Mouse (Mus musculus) CD4-positive helper T cell, adult 2 months (primary cell): ENCODE data around the gene 6430571L13Rik.
"Not testable (repeated sequence)": the region's sequence is repeated elsewhere in the genome, so short reads cannot be mapped to it uniquely, and the experiment has no call there.

Experiments
- DNase-seq: peaks from one replicate; pipeline ENCODE4 v3.0.0-alpha.2; 2012; ENCODE audit warnings: low read depth, missing footprints, low spot score

Gene 6430571L13Rik

DNA sequence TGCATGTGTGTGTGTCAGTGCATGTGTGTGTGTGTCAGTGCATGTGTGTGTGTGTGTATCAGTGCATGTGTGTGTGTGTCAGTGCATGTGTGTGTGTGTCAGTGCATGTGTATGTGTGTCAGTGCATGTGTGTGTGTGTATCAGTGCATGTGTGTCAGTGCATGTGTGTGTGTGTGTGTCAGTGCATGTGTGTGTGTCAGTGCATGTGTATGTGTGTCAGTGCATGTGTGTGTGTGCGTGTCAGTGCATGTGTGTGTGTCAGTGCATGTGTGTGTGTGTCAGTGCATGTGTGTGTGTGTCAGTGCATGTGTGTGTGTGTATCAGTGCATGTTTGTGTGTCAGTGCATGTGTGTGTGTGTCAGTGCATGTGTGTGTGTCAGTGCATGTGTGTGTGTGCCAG, 33.7 kb upstream of the 6430571L13Rik start:
- not testable (repeated sequence) for DNase-seq

DNA sequence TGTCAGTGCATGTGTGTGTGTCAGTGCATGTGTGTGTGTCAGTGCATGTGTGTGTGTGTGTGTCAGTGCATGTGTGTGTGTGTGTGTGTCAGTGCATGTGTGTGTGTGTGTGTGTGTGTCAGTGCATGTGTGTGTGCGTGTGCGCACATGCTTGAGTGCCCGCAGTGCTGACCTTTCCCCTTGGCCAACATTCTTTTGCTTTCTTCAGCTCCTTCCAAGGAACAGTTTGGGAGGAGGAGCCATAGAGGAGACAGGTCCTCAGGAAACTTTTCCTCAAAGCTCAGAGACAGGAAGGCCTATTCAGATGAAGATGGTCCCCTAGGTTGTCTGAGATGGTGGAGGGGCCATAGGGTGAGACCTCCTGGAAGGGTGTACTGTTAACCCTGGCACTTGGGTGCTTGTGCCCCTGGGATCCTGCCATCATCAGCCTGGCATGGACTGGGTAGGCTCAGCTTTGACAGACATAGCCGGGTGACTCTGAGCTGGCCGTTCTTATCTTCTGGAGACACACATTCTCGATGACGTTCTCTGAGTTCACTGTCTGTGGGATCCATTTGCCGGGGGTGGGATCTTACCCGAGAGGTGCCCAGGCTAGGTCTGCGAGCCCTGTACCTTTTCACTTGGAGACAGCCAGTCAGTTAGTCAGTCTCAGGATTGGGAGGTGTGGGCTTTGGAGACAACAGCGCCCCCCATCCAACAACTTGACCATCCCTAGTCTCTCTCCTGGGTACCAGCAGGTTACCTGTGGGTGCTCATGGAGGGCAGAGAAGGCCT, 33.1 kb upstream of the 6430571L13Rik start:
- DNase-seq: peak; percentile 47

DNA sequence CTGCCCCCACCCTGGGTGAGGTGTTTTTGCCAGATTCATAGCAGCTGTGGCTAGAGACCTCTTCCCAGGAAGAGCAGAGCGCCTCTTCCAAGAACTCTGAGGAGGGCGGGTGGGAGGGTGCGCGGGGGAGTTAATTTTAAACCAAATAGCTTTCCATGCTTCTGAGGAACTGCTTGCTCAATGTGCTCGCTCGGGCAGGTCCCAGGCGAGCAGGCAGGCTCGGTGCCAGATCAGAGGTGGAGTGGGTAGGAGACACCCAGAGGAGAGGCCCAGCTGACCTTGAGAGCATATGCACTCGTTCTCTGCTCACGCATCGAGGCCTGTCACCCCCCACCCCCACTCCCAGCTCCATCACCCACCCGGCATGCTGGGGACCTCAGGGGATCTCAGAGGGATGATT, 32.5 kb upstream of the 6430571L13Rik start:
- DNase-seq: peak; percentile 43

DNA sequence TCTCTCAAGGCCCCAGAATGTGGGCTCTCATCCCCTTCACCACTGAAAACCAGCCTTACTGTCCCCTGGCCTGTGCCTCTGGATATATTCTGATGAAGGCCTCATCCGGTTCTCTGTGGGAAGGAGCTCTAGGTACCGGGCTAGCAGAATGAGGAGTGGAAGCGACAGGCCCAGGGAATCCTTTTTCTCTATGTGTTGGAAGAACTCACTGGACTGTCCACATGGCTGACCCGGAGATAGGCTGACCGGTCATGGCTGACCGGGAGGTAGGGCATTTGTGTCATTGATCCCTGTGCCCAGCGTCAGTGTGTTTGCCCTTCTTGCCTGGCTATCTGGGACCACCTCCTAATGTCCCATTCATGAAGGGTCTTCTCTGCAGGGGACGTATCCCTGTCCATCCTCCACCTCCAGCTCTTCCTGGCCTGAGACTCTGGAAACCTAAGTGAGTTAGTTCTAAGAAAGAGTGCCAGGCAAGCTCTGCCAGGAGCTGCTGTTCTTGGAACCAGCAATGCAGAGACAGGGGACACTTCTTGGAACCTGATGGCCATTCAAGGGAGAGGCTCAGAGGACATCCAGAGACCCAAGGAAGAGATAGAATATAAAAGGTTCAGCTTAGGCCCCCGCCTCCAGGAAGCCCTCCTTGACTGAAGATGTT, 31.9 kb upstream of the 6430571L13Rik start:
- DNase-seq: no peak

DNA sequence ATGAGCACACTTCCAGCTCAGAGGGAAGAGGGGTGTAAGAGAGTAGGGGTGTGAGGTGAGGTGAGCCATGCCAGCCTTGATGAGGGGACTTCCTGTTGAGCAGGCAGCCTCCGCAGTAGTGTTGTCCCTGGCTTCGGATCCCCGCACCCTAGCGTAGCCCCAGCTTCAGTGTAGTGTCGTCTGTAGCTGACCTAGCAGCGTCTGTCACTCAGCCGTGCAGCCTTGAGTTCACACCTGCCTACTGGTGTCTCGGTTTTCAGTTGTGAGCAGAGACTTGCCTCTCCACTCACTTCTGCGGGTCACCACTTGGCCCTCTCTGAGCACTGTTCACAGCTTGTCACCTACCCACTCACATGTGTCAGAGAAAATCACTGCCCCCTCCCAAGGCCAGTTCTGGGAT, 31.2 kb upstream of the 6430571L13Rik start:
- DNase-seq: peak; percentile 43

DNA sequence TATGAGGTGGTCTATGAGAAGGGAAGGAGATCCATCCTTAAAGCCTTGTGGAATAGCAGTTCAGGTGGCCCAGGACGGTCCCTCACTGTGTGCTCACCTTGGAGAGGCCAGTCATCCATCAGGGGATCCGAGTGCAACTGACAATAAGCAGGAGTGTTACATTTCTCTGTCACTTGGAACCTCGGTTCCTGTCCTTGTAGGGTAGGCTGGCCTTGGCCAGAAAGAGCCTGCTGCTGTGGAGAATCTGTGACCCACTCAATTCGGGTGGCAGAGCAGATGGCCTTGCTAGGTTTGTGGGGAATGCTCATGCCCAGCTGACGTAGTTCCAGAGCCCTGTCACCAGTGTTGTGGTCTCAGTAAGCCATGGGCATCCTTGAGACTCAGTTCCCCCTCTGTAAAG, 30.8 kb upstream of the 6430571L13Rik start:
- no peak for DNase-seq

DNA sequence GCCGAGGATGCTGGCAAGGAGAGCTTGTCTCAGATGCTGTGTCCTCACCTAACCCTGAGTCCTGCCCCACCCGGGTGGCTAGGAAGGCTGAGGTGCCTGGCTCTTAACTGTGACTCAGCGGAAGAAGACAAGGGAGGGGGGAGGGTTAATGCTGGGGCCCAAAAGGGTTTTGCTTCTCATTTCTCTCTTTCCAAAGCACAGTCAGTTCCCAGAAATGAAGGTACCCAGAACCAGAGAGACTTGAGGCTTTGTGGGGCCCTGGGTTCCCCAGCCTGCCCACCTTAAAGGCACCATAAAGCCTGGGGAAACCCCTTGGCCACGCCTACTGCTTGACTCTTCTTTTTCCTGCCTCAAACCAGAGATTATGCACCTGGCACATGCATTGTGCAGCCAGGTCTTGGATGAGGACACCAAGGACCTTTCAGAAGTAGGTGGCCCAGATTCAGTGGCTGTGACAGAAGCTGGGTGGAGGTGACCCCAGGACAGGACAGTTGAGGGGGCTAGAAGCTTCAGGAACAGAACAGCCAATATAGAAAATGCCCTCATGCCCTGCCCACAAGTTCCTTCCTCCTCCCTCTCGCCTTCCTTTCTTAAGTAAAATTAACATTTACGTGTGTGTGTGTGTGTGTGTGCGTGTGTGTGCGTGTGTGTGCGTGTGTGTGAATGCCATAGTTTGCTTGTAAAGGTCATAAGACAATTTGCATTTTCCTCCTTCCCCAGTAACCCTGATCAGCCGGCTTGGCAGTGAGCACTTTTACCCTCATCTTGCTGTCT, 27.4 kb upstream of the 6430571L13Rik start:
- peak; percentile 93 for DNase-seq

DNA sequence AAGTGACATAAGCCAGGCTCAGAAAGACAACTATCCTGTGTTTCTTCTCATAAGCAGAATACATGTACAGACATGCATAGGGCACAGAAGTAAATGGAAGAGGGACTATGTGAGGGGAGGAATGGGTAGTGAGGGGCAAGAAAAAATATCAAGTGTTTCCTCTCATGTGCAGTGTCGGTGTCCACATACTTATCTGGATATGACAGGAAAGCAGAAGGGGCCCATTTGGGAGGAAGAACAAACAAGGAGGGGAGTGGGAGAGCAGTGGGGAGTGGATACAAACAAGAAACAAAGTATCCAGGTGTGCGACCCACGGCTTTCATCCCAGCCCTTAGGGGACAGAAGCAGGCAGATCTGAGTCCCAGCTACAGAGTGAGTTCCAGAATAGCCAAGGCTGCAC, 26.5 kb upstream of the 6430571L13Rik start:
- no peak for DNase-seq

DNA sequence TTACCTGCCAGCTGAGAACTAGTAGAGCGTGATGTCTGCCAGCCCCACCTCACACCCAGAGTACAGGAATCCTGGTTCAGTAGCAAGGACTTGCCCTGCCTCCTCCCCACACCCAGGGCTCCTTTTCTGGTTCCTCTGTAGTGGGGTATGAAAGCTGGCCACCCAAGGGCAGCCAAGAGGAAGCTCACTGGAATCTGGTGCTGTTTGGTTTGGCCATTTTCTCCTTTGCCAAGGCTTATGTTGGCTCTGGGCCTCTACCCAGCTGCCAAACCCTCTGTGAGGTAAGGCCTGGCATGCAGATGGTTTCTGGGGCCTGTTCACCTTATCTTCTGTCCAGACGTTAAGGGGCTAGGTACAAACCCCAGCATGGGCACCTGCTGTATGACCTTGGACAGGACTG, 24.6 kb upstream of the 6430571L13Rik start:
- no peak for DNase-seq

DNA sequence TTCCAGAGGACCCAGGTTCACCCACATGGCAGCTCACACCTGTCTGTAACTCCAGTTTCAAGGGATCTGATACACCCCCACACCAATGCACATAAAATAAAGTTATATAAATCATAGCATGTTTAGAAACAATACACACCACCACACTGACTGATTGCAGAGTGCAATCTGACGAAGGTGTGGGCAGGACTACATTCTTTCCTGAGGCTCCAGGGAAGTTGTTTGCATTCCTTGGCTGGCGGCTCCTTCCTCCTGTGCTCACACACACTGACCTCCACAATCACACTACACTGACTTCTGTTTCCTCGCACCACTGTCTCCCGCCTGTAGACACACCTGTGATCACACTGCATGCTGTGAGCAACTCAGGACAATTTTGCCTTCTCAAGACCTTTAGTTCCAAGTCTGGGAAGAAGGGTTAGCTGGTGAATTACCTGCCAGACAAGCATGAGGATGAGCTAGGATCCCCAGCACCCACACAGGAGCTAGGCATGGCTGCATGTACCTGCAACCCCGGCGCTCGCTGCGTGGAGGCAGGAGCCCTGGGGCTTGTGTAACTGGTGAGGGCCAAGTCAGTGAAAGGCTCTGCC, 17.8 kb upstream of the 6430571L13Rik start:
- DNase-seq: no peak

DNA sequence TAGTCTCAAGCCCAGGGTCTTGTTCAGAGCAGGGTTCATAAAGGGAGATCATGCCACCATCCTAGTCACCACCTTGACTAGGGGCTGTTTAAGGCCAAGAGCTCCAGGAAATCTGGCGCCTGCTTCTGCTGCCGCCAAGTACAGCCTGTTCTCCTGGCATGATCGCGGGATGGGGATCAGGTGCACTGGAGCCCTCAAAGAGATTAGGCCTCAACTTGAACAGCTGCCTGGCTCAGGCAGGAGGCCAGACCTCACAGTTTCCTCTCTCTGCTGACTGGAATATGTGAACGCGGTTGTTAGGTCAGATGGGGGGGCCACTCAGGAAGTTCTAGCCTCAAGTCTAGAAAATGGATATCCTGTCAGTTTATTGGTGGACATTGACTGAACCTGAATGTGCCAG, 16.8 kb upstream of the 6430571L13Rik start:
- DNase-seq: no peak

DNA sequence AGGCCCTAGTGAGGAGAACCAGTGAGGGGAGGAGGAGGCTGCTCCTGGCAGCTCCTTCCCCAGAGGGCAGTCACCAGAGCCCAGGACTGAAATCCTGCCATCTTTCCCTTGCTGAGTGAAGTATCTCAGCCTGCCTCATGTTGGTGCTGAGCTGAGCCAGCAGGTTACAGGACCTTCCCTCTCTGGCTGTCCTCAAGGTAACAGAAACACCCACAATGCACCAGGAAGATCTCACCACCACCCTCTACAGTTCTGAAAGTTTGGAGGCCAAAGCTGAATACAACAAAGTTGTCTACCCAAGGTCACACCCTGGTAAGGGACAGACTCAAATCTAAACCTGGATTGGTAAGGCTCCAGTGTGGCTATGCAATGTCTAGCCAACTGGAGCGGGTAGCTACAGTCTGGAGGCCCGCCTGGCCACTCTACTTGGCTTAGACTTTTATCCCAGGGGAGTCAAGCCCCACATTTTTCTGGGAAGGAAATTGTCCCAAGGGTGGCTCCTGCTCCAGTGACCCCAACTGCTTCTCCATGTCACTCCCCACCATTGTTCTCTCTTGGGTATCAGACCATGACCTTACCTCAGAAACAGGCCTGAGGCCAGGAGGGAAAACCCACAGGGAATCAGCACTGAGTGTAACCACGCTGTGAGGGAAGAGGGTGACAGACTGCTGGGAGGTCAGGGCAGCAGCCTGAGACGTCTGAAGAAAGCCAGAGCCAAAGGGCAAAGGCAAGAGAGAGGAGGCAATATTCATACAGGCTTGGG, 15.4 kb upstream of the 6430571L13Rik start:
- DNase-seq: no peak

DNA sequence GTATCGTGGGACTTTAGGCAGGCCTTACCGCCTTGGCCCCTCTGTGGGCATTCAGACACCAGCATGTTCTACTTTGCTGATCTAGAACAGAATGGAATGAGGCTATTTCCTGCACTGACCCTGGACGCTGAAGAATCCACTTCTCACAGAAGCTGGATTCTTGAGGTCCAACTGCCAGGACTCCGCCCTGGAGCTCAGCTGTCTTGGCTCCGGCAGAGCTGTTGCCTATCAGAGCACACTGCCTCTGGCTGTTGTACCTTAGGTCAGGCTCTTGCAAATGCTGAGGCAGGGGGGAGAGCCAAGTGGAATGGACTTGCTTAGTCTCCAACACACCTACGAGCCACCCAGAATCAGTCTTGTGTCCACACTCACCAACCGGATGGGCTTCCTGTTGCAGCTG, 14.5 kb upstream of the 6430571L13Rik start:
- DNase-seq: no peak

DNA sequence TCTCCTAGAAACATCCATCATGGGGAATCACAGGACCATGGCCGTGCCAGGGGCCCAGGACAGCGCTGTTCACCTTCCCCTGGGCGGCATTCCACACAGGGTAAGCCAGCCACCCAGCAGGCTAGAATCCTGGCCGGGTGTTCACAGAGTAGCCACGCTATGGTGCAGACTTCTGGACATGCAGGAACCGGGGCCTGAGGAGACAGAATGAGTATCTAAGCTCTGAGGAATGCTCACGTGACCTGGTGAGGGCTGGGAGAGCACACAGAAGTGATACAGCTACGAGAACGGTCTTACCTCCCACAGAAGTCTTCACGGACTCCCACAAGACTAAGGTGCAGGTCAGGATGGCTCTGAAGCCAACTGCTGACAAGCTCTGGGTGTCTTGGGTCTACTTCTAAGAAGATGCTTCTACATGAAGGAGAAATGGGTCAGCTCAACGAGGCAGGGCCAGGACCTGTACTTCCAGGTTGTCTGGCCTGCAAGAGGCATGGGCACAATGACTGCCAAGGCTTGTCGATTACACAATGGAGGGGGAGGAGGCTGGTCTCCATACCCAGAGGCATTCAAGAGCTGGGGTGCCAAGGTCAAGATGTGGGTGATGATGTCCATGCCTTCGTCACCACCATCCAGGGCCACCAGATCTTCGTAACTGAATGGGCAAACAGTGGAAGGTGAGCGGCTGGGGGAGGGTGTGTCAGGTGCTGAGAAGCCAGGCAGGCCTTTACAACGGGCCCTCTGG, 12.4 kb upstream of the 6430571L13Rik start:
- DNase-seq: no peak

DNA sequence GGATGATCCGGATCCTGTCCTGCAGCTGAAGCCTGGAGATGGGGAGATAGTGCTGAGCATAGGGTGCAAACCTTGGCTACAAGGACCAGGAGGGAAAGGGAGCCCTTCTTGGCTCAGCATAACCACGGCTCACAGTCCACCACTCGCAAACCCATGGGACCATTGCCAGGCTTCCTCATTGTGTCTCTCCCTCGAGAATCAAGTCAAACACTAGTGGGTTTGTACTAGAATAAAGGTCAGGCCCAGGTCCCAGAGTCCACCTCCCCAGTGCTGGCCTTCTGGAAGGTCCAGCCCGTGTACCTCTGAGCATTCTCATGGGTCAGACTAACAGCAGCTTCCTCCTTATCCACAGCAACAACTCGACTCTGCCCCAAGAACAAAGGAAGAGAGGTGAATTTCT, 9.6 kb upstream of the 6430571L13Rik start:
- no peak for DNase-seq

DNA sequence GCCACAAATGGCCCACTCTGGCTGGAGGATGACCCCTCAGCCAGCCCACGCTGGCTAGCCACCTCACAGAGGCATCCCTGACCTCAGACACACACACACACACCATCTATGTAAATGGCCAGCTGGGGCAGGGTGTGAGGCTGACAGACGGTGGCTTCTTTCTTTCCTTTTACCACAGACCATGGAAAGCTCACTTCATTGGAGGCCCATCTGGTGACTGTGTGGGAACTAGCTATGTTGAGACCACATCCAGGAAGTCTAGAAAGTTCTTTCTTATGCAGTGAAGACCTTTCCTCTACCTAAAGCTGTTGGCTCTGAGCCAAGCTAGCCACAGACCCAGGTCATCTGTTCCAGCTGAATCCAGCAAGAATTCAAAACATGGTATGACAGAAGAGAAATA, 6.7 kb upstream of the 6430571L13Rik start:
- DNase-seq: peak; percentile 72

DNA sequence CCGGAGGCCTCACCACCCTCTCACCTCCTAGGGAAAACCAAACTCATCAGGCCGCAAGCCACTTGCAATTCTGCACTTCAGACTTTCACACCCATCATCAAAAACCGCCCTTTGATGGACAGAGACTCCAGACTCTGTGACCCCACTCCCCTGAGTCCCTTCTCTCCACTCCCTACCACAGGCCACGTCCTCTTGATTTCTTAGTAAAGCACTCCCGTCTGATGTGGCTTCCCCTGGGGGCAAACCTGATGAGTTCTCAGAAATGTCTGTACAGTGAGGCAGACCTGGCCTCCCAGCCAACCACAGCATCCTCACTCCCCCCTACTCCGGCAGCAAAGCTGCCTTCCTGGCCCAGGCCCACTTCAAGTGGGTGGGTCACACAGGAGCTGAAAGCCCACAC, 6.0 kb upstream of the 6430571L13Rik start:
- peak; percentile 85 for DNase-seq

DNA sequence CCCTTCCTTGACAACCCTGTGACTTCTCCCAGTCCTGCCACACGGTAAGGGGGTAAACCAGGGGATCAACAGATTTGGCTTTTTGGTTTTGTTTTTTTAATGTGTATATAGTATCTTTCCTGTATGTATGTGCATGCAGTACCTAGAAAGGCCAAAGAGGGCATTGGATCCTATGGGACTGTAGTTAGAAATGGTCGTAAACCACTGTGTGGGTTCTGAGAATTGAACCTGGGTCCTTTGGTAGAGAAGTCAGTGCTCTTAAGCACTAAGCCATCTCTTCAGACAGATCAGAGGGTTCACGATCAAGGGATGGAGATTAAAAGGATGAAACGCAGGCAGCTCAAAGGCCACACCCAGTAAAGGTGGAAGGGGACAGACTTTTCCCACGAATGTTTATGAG, 5.4 kb upstream of the 6430571L13Rik start:
- peak; percentile 58 for DNase-seq

DNA sequence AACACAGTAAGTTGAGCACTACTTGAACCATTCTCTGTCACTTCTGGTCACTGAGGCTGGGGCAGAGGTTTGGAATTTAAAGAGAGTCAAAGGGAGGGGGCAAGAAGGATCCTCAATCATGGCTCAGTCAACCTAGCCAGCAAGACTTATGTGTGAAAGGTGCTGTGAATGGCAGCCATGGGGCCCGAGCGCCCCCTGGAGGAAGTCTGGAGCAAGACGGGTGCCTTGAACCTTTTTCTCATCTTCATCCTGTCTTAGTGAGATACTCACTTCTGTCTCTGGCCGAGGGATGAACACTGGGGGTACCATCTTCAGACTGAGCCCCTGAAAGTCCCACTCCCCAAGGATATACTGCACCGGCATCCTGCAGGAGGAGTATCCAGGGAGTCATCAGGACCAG, 4.5 kb upstream of the 6430571L13Rik start:
- DNase-seq: peak; percentile 84

DNA sequence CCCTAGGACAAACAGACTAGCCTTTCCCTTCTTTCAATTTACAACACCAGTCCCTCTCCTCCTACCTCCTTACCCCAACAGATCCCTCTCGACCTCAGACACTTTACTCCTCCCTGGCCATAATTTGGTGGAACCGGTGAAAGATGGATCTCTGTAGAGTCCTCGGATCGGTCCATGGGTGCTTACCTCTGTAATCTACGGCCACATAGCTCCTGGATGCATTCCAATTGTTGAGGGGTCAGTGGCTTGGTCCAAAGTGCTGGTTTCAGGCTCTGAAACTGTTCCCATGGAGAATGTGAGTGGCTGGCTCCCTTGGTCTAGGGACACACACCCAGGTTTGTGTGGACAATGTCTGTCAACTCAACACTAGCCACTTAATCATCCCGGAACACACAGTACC, 4.0 kb upstream of the 6430571L13Rik start:
- DNase-seq: no peak
